Mouse (Mus musculus) kidney, postnatal 0 days (tissue): ENCODE data around the gene Iqcf6. TPM values are rescaled to one million over a fixed set of nuclear protein-coding genes. Genes with fewer than 3 reads are reported as not detected.

Experiments
- ATAC-seq: fragments of 200-750 bp; cut with Nextera tagmentation; replicated peaks from 2 replicates; pipeline ENCODE4 v1.8.0; 2017; ENCODE audit warnings: low read depth, moderate number of reproducible peaks, moderate TSS enrichment, moderate library complexity; ENCODE audit not compliant: low FRiP score
- DNase-seq: peaks from one replicate; pipeline ENCODE4 v3.0.0-alpha.2; 2016; ENCODE audit warnings: low spot score
- H3K27ac ChIP-seq: fragments of 300-500 bp; sonication (generic); 2 replicates; pipeline ENCODE4 v1.5.1; 2014; ENCODE audit warnings: mild to moderate bottlenecking
- H3K27me3 ChIP-seq: fragments of 300-500 bp; sonication (generic); 2 replicates; pipeline ENCODE4 v1.6.1; 2014; ENCODE audit warnings: low read length, mixed read lengths; ENCODE audit not compliant: insufficient read depth
- H3K36me3 ChIP-seq: fragments of 300-500 bp; sonication (generic); 2 replicates; pipeline ENCODE4 v1.6.1; 2014; ENCODE audit warnings: low read length, mixed read lengths; ENCODE audit not compliant: insufficient read depth
- H3K4me1 ChIP-seq: fragments of 300-500 bp; sonication (generic); replicated peaks from 2 replicates; pipeline ENCODE4 v1.6.1; 2014; ENCODE audit warnings: antibody characterized with exemption, low read length, mixed read lengths; ENCODE audit not compliant: insufficient read depth
- H3K4me2 ChIP-seq: fragments of 300-500 bp; sonication (generic); 2 replicates; pipeline ENCODE4 v1.6.1; 2014; ENCODE audit warnings: mild to moderate bottlenecking, low read length, moderate library complexity, mixed read lengths
- H3K4me3 ChIP-seq: fragments of 300-500 bp; sonication (generic); replicated peaks from 2 replicates; pipeline ENCODE4 v1.5.1; 2014; ENCODE audit warnings: low read depth, low read length
- H3K9ac ChIP-seq: fragments of 300-500 bp; sonication (generic); 2 replicates; pipeline ENCODE4 v1.6.1; 2014; ENCODE audit warnings: low read depth, low read length
- H3K9me3 ChIP-seq: fragments of 300-500 bp; sonication (generic); replicated peaks from 2 replicates; pipeline ENCODE4 v1.6.1; 2016; ENCODE audit warnings: low read length, inconsistent platforms, mixed read lengths
- CTCF ChIP-seq: IDR thresholded peaks from 2 replicates; pipeline ENCODE4 v1.5.1; 2016; ENCODE audit warnings: antibody characterized with exemption, low read depth, mild to moderate bottlenecking, moderate library complexity
- WGBS: fragments of 180-500 bp; shearing (Covaris S2); extraction: QIAGEN DNeasy Blood & Tissue Kit; methylation state at CpG from one replicate; pipeline ENCODE4 v1.1.7; 2014; 5-methylcytosine and 5-hydroxymethylcytosine counted together
- polyA plus RNA-seq: library from polyadenylated mRNA; unstranded; fragments of >200 nt; fragmentation: Nextera tagmentation; extraction: Ambion mirVana; gene quantifications from 2 replicates; pipeline ENCODE4 v1.2.1, GENCODE M21; 2015

Gene Iqcf6
- polyA plus RNA-seq, 1 experiment from 2014 or later: not detected

DNA sequence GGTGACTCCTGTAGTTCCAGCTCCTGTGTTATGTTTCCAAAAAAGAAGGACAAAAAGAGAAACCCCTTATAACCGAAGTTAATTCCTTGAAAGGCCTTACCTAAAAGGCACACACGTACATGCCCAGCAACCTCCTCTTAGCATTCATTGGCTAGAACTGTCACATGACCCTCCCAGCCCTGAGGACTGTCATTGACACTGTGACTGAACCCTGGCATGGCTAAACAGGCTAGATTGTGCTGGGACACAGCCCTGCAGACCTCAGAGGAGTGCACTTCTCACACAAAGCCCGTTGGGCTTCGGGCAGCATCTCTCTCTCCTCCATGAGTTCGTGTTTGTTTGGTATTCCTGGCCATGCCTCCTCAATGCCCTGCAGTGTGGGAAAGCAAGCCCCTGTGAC, 5.8 kb downstream of the Iqcf6 start:
- Histone ChIP-seq H3K4me1 (no peaks in the 10 kb centered on the region), H3K4me2 (no peak overlapping the region), H3K4me3 (no peak overlapping the region), H3K9ac (no peak overlapping the region), H3K27me3 (no peaks in the 10 kb centered on the region), H3K9me3 (no peaks in the 10 kb centered on the region), H3K36me3 (no peaks in the 10 kb centered on the region), H3K27ac (no peak overlapping the region)
- no peak for TF ChIP-seq CTCF
- ATAC-seq (no peak), DNase-seq (no peak)
- 59% methylated on average over 5 of the region's 5 CpGs for WGBS

DNA sequence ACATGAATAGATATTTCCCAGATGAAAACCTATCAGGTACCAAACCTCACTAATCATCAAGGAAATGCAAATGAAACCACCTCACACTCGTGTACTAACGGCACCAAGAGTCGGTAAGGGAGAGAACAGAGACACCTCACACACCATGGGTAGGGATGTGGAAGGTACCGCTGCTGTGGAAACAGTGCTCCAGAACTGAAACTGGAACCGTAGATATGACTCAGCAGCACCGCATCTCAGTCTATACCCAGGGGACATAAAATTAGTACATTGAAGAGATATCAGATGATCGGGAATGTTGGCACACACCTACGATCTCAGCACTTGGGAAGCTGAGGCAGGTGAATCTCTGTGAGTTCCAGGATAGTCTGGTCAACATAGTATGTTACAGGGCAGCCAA, 11.8 kb downstream of the Iqcf6 start:
- Histone ChIP-seq H3K27me3 (no peaks in the 10 kb centered on the region), H3K27ac (no peak overlapping the region), H3K36me3 (no peaks in the 10 kb centered on the region), H3K4me1 (no peaks in the 10 kb centered on the region), H3K9me3 (no peaks in the 10 kb centered on the region), H3K9ac (no peak overlapping the region), H3K4me3 (no peak overlapping the region), H3K4me2 (no peak overlapping the region)
- ATAC-seq (no peak), DNase-seq (no peak)
- TF ChIP-seq CTCF: no peak
- 87% methylated on average over 8 of the region's 8 CpGs for WGBS

DNA sequence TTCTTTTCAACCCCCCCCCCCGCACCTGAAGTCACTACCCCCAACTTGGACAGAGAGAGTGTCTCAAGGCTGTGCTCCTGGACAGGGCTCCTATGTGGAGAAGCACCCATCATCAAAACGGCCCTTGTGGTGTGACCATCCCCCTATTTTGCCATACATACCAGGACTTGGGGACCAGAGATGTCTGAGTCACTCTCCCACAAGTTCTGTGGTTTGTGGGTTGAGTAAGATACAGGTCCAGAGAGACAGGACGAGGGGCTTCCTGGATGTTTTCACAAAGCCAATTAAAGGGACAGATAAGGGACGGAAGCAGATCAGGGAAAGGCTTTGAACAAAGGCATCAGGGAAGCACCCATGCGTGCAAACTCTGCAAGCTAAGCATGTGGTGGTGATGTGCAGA, 15.0 kb downstream of the Iqcf6 start:
- TF ChIP-seq CTCF: no peak
- 51% methylated on average over 5 of the region's 5 CpGs for WGBS
- Histone ChIP-seq H3K27ac (no peak overlapping the region), H3K9me3 (no peaks in the 10 kb centered on the region), H3K4me3 (no peak overlapping the region), H3K4me1 (no peaks in the 10 kb centered on the region), H3K4me2 (no peak overlapping the region), H3K36me3 (no peaks in the 10 kb centered on the region), H3K9ac (no peak overlapping the region), H3K27me3 (no peaks in the 10 kb centered on the region)
- DNase-seq: no peak
- ATAC-seq: no peak

GRCm38 (mm10) chr9:106643128-106643527, 16.7 kb downstream of the Iqcf6 start:
- H3K4me3 ChIP-seq: no peak overlapping the region
- DNase-seq: peak; percentile 79
- ATAC-seq: 0 out of 2 replicates have a peak, but pooled peaks have one; percentile 68
- 33% methylated on average over 7 of the region's 7 CpGs for WGBS
- peak; percentile 92 for TF ChIP-seq CTCF
- no peaks in the 10 kb centered on the region for H3K4me1 ChIP-seq
- H3K9ac ChIP-seq: no peak overlapping the region
- H3K9me3 ChIP-seq: no peaks in the 10 kb centered on the region
- no peak overlapping the region for H3K4me2 ChIP-seq
- H3K27me3 ChIP-seq: no peaks in the 10 kb centered on the region
- H3K27ac ChIP-seq: no peak overlapping the region
- H3K36me3 ChIP-seq: no peaks in the 10 kb centered on the region

DNA sequence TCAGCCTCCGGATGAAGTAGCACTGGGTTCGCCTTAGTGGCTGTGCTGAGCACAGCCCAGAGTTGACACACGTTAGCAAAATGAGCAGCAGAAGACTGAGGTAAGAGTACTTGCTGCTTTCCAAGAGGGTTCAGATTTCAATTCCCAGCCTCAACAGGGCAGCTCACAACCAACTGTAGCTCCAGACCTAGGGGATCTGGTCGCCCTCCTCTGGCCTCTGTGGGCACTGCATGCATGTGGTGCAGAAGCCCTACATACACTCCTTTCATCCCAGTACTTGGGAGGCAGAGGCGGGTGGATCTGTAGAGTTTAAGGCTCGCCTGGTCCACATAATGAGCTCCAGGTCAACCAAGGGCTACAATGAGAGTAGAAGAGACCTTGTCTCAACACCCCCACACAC, 17.4 kb downstream of the Iqcf6 start:
- ATAC-seq (no peak), DNase-seq (no peak)
- Histone ChIP-seq H3K36me3 (no peaks in the 10 kb centered on the region), H3K27me3 (no peaks in the 10 kb centered on the region), H3K4me3 (no peak overlapping the region), H3K9me3 (no peaks in the 10 kb centered on the region), H3K4me2 (no peak overlapping the region), H3K4me1 (no peaks in the 10 kb centered on the region), H3K27ac (no peak overlapping the region), H3K9ac (no peak overlapping the region)
- WGBS: 69% methylated on average over 6 of the region's 6 CpGs
- peak; percentile 21; the same call in 1 of the 2 replicates for TF ChIP-seq CTCF

- Histone ChIP-seq H3K4me3 (no peak overlapping the region), H3K4me2 (no peak overlapping the region), H3K36me3 (no peaks in the 10 kb centered on the region), H3K27ac (no peak overlapping the region), H3K9ac (no peak overlapping the region), H3K4me1 (no peaks in the 10 kb centered on the region), H3K27me3 (no peaks in the 10 kb centered on the region), H3K9me3 (no peaks in the 10 kb centered on the region)
- DNase-seq: no peak
- ATAC-seq: no peak
- WGBS: 77% methylated on average over 9 of the region's 9 CpGs
- no peak for TF ChIP-seq CTCF
Measured at GRCm38 (mm10) chr9:106645684-106646271, 19.4 kb downstream of the Iqcf6 start.

- no peak for ATAC-seq
Measured at GRCm38 (mm10) chr9:106647226-106647625, 20.8 kb downstream of the Iqcf6 start.

More at GRCm38 (mm10) chr9:106647226-106647625, 20.8 kb downstream of the Iqcf6 start:
- no peaks in the 10 kb centered on the region for H3K9me3 ChIP-seq
- H3K4me1 ChIP-seq: no peaks in the 10 kb centered on the region
- no peak overlapping the region for H3K9ac ChIP-seq
- H3K36me3 ChIP-seq: no peaks in the 10 kb centered on the region
- no peak for DNase-seq
- H3K27ac ChIP-seq: no peak overlapping the region
- no peak overlapping the region for H3K4me2 ChIP-seq
- no peak for TF ChIP-seq CTCF
- no peaks in the 10 kb centered on the region for H3K27me3 ChIP-seq
- H3K4me3 ChIP-seq: no peak overlapping the region
- WGBS: 74% methylated on average over 27 of the region's 27 CpGs
